Mouse (Mus musculus): ENCODE data around the gene Olfr905. TPM values are rescaled to one million over a fixed set of nuclear protein-coding genes. Genes with fewer than 3 reads are reported as not detected.

Gene Olfr905
- not detected in 2 replicates for polyA plus RNA-seq (2012; ENCODE audit: low replicate concordance)

GRCm38 (mm10) chr9:38470807-38471206, at the start of gene Olfr905:
Olfr905 (plus strand) TSS chr9:38471107.

GRCm38 (mm10) chr9:38429155-38429554, 41.8 kb upstream of the Olfr905 start, which contains the start of gene Olfr901:
Olfr901 (plus strand) TSS chr9:38429455.

GRCm38 (mm10) chr9:38447352-38447751, 23.6 kb upstream of the Olfr905 start, which contains the start of gene Olfr902:
Olfr902 (plus strand) TSS chr9:38447652.

GRCm38 (mm10) chr9:38462844-38463243, 8.1 kb upstream of the Olfr905 start, which contains the start of gene Olfr904:
Olfr904 (plus strand) TSS chr9:38463144.

GRCm38 (mm10) chr9:38486785-38487184, 15.9 kb downstream of the Olfr905 start, which contains the start of gene Olfr906:
Olfr906 (plus strand) TSS chr9:38487085.

GRCm38 (mm10) chr9:38495501-38495900, 24.6 kb downstream of the Olfr905 start, which contains the start of gene Olfr907:
Olfr907 (plus strand) TSS chr9:38495801.

GRCm38 (mm10) chr9:38521280-38521679, 50.4 kb downstream of the Olfr905 start, which contains the start of gene Olfr911-ps1:
Olfr911-ps1 (plus strand) TSS chr9:38521580.

Other genes with a start within 250 kb of the Olfr905 start
- not detected in 2 replicates for gene Olfr143, start 218.3 kb upstream of the Olfr905 start, polyA plus RNA-seq (2012; ENCODE audit: low replicate concordance)
- not detected in 2 replicates for gene Olfr895, start 203.3 kb upstream of the Olfr905 start, polyA plus RNA-seq (2012; ENCODE audit: low replicate concordance)
- not detected in 2 replicates for gene Olfr896-ps1, start 180.0 kb upstream of the Olfr905 start, polyA plus RNA-seq (2012; ENCODE audit: low replicate concordance)
- gene Olfr25, start 142.0 kb upstream of the Olfr905 start, polyA plus RNA-seq (2012; ENCODE audit: low replicate concordance) = not detected in 2 replicates
- not detected in 2 replicates for gene Olfr898, start 122.7 kb upstream of the Olfr905 start, polyA plus RNA-seq (2012; ENCODE audit: low replicate concordance)
- gene Olfr250, start 104.2 kb upstream of the Olfr905 start, polyA plus RNA-seq (2012; ENCODE audit: low replicate concordance) = not detected in 2 replicates
- gene Olfr251, start 94.0 kb upstream of the Olfr905 start, polyA plus RNA-seq (2012; ENCODE audit: low replicate concordance) = not detected in 2 replicates
- not detected in 2 replicates for gene Olfr147, start 69.4 kb upstream of the Olfr905 start, polyA plus RNA-seq (2012; ENCODE audit: low replicate concordance)
- gene Olfr901, start 41.7 kb upstream of the Olfr905 start, polyA plus RNA-seq (2012; ENCODE audit: low replicate concordance) = not detected in 2 replicates
- not detected in 2 replicates for gene Olfr902, start 23.5 kb upstream of the Olfr905 start, polyA plus RNA-seq (2012; ENCODE audit: low replicate concordance)
- gene Olfr904, start 8.0 kb upstream of the Olfr905 start, polyA plus RNA-seq (2012; ENCODE audit: low replicate concordance) = not detected in 2 replicates
- not detected in 2 replicates for gene Olfr906, start 16.0 kb downstream of the Olfr905 start, polyA plus RNA-seq (2012; ENCODE audit: low replicate concordance)
- gene Olfr907, start 24.7 kb downstream of the Olfr905 start, polyA plus RNA-seq (2012; ENCODE audit: low replicate concordance) = not detected in 2 replicates
- not detected in 2 replicates for gene Olfr911-ps1, start 50.5 kb downstream of the Olfr905 start, polyA plus RNA-seq (2012; ENCODE audit: low replicate concordance)
- gene Olfr910, start 66.7 kb downstream of the Olfr905 start, polyA plus RNA-seq (2012; ENCODE audit: low replicate concordance) = 0.08 TPM in 1 of 2 replicates, not detected in the other
- gene Olfr912, start 109.1 kb downstream of the Olfr905 start, polyA plus RNA-seq (2012; ENCODE audit: low replicate concordance) = not detected in 2 replicates
- gene Olfr913, start 121.7 kb downstream of the Olfr905 start, polyA plus RNA-seq (2012; ENCODE audit: low replicate concordance) = not detected in 2 replicates
- not detected in 2 replicates for gene Olfr914, start 134.0 kb downstream of the Olfr905 start, polyA plus RNA-seq (2012; ENCODE audit: low replicate concordance)
- gene Olfr916, start 188.8 kb downstream of the Olfr905 start, polyA plus RNA-seq (2012; ENCODE audit: low replicate concordance) = not detected in 2 replicates
- gene Olfr917, start 194.7 kb downstream of the Olfr905 start, polyA plus RNA-seq (2012; ENCODE audit: low replicate concordance) = not detected in 2 replicates
- not detected in 2 replicates for gene Olfr918, start 203.5 kb downstream of the Olfr905 start, polyA plus RNA-seq (2012; ENCODE audit: low replicate concordance)
- not detected in 2 replicates for gene Olfr919, start 232.6 kb downstream of the Olfr905 start, polyA plus RNA-seq (2012; ENCODE audit: low replicate concordance)
- gene Vwa5a, start 247.2 kb downstream of the Olfr905 start, polyA plus RNA-seq (2012; ENCODE audit: low replicate concordance) = 0.60 and 2.9 TPM in 2 replicates

Measured in leukemia stem cell, adult 10-12 weeks (primary cell).